Mouse (Mus musculus) heart, postnatal 0 days (tissue): ENCODE data around the gene Cetn4.

Experiments
- CTCF ChIP-seq: IDR thresholded peaks from 2 replicates; pipeline ENCODE4 v1.5.1; 2016; ENCODE audit warnings: antibody characterized with exemption, control low read depth, low read depth
- EP300 ChIP-seq: IDR thresholded peaks from 2 replicates; pipeline ENCODE4 v1.6.1; 2016; ENCODE audit warnings: antibody characterized with exemption, low read depth

DNA sequence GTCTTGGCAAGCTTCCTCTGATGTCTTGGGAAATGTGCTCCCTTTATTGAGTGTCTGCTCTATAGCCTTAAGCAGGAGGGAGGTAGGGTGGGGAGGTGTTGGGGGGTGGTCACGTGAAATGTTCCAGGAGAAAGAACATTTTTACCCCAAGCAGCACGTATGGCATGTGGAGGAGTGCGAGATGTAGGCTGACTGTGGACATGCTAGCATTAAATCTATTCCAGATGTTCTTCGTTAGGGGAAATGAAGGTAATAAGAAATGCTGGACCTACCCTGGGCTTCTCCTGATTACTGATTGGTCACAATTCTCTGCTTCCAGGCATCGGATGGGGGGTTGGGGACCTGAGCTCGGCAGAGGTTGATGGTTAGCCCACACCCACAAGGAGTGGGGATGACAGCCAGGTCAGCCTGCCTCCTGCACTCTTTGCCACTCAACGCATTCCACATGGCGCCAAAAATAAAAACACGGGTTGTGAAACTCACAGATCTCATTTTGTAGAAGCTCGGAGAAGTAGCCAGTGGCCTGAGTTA, 41.5 kb upstream of the Cetn4 start:
- TF ChIP-seq CTCF (no peak), EP300 (no peak)
